Mouse (Mus musculus) embryo, embryonic 9.5 days (tissue): ENCODE measurements at regions not wholly inside any gene's neighbourhood (a gene's known extent, or its start where the extent isn't known, plus 50 kb on each side); places are given as distances from the start of the nearest gene placed in this dataset.

Source experiments
- DNase-seq: peaks from one replicate; pipeline ENCODE4 v3.0.0-alpha.2; 2017; ENCODE audit errors: extremely low spot score

- no peak for DNase-seq
Measured at GRCm38 (mm10) chr2:79510485-79511094, 54.0 kb upstream of the Cerkl start.

DNA sequence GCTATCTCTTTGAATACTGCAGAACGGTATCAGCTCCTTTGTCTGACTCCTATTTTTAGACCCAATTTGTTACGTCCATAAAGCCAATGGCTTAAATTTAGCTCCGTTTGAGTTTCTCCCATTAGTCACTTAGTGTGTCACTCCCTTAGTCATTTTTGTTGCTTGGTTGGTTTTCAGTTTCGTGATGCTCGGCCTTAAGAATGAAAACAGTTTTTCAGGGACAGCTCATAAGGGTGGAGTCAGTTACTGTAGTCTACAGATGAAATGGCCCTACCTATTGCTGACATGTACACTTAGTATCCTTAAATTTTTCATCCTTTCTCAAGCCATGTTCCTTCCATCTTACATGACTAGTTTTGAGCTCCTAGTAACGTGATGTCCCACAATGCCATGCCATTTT, 54.5 kb upstream of the Cerkl start:
- DNase-seq: no peak

- peak; percentile 52 for DNase-seq
Measured at GRCm38 (mm10) chr2:79511676-79512323, 55.2 kb upstream of the Cerkl start.

- DNase-seq: no peak
Measured at GRCm38 (mm10) chr2:79512374-79512773, 55.8 kb upstream of the Cerkl start.

GRCm38 (mm10) chr2:79513726-79514125, 57.1 kb upstream of the Cerkl start:
- DNase-seq: no peak

DNA sequence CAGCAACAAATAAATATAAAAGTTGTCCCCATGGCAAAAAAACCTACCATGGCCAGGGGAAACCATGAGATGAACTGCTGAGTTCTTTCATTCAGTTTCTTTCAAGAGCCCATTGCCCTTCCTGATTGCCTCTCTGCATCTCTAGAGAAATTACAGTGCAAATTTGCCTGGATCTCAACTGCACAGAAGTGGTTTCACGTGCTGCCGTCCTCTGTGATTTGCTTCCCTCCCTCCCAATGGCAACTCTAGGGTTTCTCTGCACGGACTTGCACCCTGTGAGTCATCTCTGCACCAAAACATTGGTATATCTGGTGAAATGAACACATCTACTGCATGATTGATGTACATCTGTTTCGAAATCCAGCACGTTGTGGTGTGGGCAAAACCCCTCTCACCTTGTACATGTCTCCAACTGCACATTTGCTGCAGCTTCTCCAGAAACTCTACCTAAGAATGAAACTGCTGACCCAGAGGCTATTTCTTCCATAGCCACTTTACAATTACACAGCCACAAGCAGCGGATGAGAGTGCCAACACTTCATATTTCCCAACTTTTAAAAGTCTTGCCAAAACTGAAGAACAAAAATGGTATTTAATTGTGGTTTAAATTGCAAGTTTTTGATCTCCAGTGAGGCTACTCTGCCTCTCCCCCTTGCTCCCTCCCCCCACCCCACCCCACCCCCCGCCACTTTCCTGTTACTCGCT, 61.6 kb upstream of the Cerkl start:
- DNase-seq: no peak

- no peak for DNase-seq
Measured at GRCm38 (mm10) chr2:79519799-79520449, 63.3 kb upstream of the Cerkl start.

DNA sequence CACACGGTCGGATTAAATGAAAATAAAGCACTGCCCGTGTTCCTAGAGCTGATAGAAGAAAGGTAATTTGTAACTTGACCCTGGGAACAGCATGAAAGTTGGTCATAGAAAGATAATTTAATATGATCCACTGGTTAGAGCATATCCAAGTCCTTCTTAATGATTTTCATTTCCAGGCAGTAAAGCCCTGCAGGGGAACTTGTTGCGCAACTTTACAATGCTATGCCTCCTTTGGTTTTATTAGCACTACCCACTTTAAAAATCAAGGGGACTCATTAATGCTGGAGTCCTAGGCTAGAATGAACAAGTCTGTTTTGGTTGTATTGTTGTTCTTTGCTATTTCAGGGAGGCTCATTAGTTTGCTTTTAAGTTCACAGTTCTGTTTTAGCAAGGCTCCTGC, 66.9 kb upstream of the Cerkl start:
- DNase-seq: no peak

- DNase-seq: no peak
Measured at GRCm38 (mm10) chr2:79527529-79527928, 70.9 kb upstream of the Cerkl start.

DNA sequence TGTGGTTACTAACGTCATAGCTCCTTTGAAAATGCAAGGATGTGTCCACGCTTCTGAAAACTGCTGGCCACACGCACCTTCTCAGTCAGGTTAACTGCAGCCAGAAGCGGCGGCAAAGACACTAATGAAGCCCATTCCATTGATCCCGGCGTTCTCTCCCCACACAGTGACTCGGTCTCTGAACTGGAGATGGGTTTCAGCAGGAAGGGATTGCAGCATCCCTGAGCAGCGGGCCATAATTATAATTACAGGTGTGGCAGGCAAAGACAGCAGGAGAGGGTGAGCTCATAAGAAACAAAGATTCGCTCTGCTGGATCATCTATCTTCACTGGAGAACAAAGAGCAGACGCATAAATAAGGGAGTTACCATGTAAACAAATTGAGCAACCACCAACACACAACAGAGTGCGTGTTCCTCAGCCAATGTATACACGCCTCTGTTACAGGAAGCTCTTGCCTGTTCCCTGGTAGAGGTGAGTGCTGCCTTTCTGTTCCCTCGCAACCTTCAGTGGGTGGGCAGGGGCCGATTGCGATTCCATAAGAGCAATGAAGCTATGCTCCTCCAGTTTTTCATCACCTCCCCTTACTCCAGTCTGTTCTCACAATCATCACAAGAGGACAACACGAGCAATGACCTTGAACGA, 71.9 kb upstream of the Cerkl start:
- no peak for DNase-seq

DNA sequence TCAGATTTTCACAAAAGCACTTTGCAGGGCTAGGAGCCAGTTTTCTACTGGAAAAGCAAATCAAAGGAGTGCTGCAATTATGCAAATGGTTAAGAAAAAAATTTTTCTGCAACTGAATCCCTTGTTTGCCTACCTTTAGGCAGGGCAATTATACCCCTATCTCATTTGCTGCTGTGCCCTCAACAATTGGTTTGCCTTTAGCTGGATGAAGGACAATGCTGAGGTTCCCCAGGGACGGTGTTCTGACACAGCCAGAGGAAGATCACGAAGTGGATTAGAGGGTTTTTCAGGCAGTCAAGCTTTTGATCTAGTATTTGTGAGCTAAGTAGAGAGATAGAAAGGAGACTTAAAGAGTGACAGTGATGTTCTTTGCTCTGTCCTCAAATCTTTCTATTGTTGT, 72.6 kb upstream of the Cerkl start:
- no peak for DNase-seq

GRCm38 (mm10) chr2:79532610-79533160, 76.1 kb upstream of the Cerkl start:
- no peak for DNase-seq

DNA sequence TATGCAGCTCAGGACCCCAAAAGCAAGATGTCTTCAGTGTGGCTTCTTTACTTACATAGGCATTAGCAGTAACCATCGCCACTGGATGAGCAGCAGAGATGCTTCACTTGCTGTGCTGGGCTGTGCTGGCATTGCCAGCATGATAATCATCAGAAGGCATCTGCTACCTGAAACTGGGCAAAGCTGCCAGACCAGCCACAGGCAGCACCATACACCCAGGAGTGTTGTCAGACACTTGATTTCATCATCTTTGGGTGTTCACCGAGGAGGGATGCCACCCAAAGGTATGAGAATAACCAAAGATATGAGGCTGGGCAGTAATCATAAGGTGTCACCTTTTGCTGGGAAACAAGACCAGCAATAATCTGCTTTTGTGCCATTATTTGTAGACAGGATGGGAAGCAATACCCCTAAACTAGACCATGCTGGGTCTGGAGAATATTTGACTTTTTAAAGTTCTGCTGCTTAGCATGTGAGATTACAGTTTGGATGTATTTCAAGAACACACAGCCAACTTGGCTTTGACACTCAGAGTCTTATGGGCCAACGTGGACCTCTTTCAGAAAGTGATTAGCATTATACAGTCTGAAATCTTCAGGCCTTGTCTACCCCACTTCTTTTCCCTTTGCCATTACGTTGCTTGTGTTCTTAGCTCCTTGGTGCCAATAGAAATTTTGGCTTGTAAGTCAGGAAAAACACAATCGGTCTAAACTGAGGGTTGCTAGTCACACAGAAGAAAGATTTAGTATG, 80.7 kb upstream of the Cerkl start:
- no peak for DNase-seq

DNA sequence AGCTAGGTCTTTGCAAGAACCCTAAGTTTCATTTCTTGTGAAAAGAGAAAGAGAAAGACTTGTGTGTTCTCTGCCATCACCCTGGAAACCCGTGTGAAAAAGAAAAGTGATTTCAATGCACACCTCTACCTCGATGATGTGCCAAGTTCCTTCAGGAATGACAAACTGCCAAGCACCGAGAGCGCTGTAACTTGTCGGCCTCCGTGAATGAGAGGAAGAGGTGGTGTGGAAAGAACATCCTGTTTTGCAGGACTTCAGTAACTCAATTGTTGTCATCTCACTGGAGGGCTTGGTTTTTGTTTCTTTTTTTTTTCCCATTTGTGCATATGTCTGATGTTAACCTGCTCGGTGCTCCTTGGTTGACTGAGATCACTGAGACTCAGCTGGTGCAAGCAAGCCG, 83.8 kb upstream of the Cerkl start:
- no peak for DNase-seq

- no peak for DNase-seq
Measured at GRCm38 (mm10) chr2:79542191-79542980, 85.8 kb upstream of the Cerkl start.

GRCm38 (mm10) chr2:79543456-79543855, 86.9 kb upstream of the Cerkl start:
- no peak for DNase-seq

GRCm38 (mm10) chr2:79543948-79544792, 87.6 kb upstream of the Cerkl start:
- DNase-seq: no peak

DNA sequence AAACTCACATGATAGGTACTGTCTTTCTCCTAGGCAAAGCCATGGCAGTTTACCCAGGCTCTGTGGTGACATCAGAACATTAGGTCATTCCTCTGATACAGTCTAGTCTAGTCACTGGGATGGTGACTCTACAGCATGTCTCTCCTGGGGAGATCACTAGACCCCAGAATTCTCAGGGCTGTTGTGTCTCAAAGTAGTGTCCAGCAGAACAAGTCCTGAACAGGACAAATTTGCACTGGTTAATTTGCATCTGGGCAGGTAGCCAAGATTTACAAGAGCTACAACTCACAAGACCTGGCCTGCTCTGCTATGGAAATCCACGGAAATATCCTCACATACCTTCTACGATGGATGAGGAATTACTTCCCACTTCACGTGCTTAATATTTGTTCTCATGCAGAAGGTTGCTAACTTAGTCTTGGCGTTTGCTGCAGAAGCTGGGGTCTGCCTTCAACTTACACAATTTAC, 88.2 kb upstream of the Cerkl start:
- DNase-seq: no peak

DNA sequence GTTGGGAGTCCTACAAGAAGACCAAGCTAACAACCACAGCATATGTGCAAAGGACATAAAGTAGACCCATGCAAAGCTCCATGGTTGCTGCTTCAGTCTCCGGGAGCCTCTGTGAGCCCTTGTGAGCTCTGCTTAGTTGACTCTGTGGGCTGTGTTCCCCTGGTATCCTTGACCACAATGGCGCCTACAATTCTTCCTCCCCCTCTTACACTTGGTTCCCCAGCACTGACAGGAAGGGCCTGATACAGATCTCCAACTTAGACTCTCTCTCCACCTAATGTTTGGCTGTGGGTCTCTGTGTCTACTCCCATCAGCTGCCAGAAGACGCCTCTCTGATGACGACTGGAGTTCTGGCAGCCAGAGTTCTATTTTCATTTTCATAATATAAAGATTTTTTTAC, 88.9 kb upstream of the Itprid2 start:
- no peak for DNase-seq
